Mouse (Mus musculus): ENCODE data around the gene Gas2l2. TPM values are rescaled to one million over a fixed set of nuclear protein-coding genes. Genes with fewer than 3 reads are reported as not detected.

The Gas2l2 gene
- under 1 TPM in 1 of 2 experiments, not detected in 1; 0.01 TPM for polyA plus RNA-seq (2012; fragmentation: generic; extraction: Trizol)

GRCm38 (mm10) chr11:83429355-83429754, at the start of gene Gas2l2:
Gene Gas2l2, minus strand, starts transcription at chr11:83429455.

DNA sequence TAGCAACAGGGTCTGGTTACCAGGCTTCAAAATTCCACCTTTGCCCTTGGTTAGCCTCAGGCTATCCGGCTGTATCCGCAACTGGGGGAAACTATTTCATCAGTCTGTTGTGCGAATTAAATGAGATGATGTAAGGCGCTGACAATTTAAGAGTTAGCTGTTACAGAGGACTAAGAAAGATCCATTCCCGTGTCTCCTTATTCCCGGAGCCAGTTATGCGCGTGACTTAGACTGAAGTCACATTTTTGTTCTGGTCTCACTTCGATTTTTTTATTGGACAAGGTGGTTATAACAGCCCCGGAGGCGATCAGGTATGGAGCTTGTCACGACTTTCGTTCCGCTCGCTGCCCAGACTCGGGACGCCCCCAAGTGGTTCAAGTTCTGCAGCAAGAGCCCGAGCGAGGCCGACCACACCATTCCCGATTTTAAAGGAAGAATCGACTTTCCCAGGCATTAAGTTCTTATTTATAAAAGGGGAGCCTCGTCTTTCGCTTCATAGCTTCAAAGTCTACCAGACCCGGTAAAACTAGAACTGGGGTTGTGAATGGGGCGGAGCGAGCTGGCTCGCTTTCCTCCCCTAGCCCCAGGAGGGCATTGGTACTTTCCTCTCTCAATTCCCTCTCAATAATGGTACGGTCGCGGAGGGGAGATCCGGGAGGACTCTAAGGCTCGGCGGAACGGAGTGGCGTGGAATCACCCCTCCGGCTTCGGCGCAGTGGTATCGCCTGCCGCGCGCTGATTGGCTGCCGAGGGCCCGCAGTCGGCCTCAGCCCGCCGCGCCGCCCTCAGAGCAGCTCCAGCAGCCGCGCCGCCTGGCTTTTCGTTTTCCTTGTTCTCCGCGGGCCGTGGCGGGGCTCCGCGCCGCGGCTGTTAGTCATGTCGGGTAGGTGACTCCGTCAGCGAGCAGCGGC, 43.3 kb upstream of the Gas2l2 start, which contains the start of gene Taf15:
TSS of gene Taf15 (plus strand) at position 763 of the 911 bp plus-strand sequence.

GRCm38 (mm10) chr11:83462711-83463244, 33.5 kb upstream of the Gas2l2 start, which contains the start of gene Mmp28:
Gene Mmp28, minus strand, starts transcription at chr11:83463071.

GRCm38 (mm10) chr11:83437377-83437776, 8.1 kb upstream of the Gas2l2 start, which contains the start of gene 1700020L24Rik:
Gene 1700020L24Rik, plus strand, starts transcription at chr11:83437677.

GRCm38 (mm10) chr11:83409087-83409754, 20.0 kb downstream of the Gas2l2 start, which contains the start of gene Rasl10b:
Gene Rasl10b, plus strand, starts transcription at chr11:83409137.

Other genes starting within 250 kb of the Gas2l2 start
- gene Slfn3, start 238.1 kb downstream of the Gas2l2 start, polyA plus RNA-seq (2012; fragmentation: generic; extraction: Trizol), result under 1 TPM; 0.01 to 0.21 TPM
- not detected for gene Slfn14, start 142.7 kb downstream of the Gas2l2 start, polyA plus RNA-seq (2012; fragmentation: generic; extraction: Trizol)
- gene Ap2b1, start 130.4 kb downstream of the Gas2l2 start, polyA plus RNA-seq (2012; fragmentation: generic; extraction: Trizol), result 10 to 100 TPM; 20.7 to 83.3 TPM
- 1 to 10 TPM; 2.5 to 9.6 TPM for gene Pex12, start 126.9 kb downstream of the Gas2l2 start, polyA plus RNA-seq (2012; fragmentation: generic; extraction: Trizol)
- under 1 TPM; 0.07 to 0.08 TPM for gene Rasl10b, start 20.3 kb downstream of the Gas2l2 start, polyA plus RNA-seq (2012; fragmentation: generic; extraction: Trizol)
- gene 1700020L24Rik, start 8.2 kb upstream of the Gas2l2 start, polyA plus RNA-seq (2012; fragmentation: generic; extraction: Trizol), result 10 to 100 TPM in 1 of 2 experiments, 1 to 10 TPM in 1; 4.0 to 14.1 TPM
- 1 to 10 TPM; 1.5 to 6.8 TPM for gene Mmp28, start 33.6 kb upstream of the Gas2l2 start, polyA plus RNA-seq (2012; fragmentation: generic; extraction: Trizol)
- 10 to 100 TPM in 1 of 2 experiments, 1 to 10 TPM in 1; 5.6 to 36.5 TPM for gene Taf15, start 43.6 kb upstream of the Gas2l2 start, polyA plus RNA-seq (2012; fragmentation: generic; extraction: Trizol)
- gene Heatr9, start 92.7 kb upstream of the Gas2l2 start, polyA plus RNA-seq (2012; fragmentation: generic; extraction: Trizol), result under 1 TPM in 1 of 2 experiments, not detected in 1; 0.04 TPM
- gene Ccl5, start 101.1 kb upstream of the Gas2l2 start, polyA plus RNA-seq (2012; fragmentation: generic; extraction: Trizol), result 10 to 100 TPM in 1 of 2 experiments, 1 to 10 TPM in 1; 4.4 to 79.3 TPM
- 1 to 10 TPM; 1.6 to 6.6 TPM for gene Ccl9, start 149.2 kb upstream of the Gas2l2 start, polyA plus RNA-seq (2012; fragmentation: generic; extraction: Trizol)
- under 1 TPM in 1 of 2 experiments, not detected in 1; 0.47 TPM for gene Ccl6, start 163.6 kb upstream of the Gas2l2 start, polyA plus RNA-seq (2012; fragmentation: generic; extraction: Trizol)
- not detected for gene Rpl9-ps1, start 216.2 kb upstream of the Gas2l2 start, polyA plus RNA-seq (2012; fragmentation: generic; extraction: Trizol)
- gene Ccl3, start 219.9 kb upstream of the Gas2l2 start, polyA plus RNA-seq (2012; fragmentation: generic; extraction: Trizol), result not detected
- gene Ccl4, start 233.1 kb upstream of the Gas2l2 start, polyA plus RNA-seq (2012; fragmentation: generic; extraction: Trizol), result not detected